Mouse (Mus musculus): ENCODE data around the gene Klf8. TPM values are rescaled to one million over a fixed set of nuclear protein-coding genes. Genes with fewer than 3 reads are reported as not detected.
"Not testable (repeated sequence)": the region's sequence is repeated elsewhere in the genome, so short reads cannot be mapped to it uniquely, and the experiment has no call there.

The Klf8 gene
- polyA plus RNA-seq, 1 experiment = 1.6 TPM

DNA sequence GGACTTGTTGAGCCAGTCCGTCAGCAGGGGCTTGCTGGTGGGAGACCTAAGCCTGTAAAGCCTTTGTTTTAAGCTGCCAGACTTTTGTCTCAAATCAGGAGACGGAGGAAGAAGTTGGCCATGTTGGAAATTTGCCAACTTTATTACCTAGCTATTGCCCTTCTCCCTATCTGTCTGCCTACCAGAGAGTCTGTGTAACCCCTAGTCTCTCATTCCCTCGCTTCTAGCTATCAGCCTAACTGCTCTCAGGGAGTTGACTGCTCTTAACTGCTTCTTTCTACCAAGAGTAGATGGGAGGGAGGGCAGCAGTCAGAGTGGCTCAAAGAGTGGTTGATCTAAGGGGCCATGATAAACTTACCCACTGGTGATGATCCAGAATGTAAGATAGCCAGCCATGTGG lies 85.8 kb downstream of the Klf8 start:
- DNase-seq = no peak

GRCm38 (mm10) chrX:153334140-153334539 lies 96.9 kb downstream of the Klf8 start:
- DNase-seq; H3K4me1 ChIP-seq (ENCODE audit: control insufficient read depth, insufficient read depth, low read length); H3K4me3 ChIP-seq (replicated peaks; ENCODE audit: extremely low read depth, low read depth, low read length): not testable (repeated sequence)
- 68% methylated on average over 3 of the region's 3 CpGs for WGBS

More for the DNA sequence above, 85.8 kb downstream of the Klf8 start:
- WGBS = 66% methylated on average over 3 of the region's 3 CpGs
- Histone ChIP-seq H3K4me1 (ENCODE audit: control insufficient read depth, insufficient read depth, low read length) (no peaks in the 10 kb centered on the region), H3K4me3 (replicated peaks; ENCODE audit: extremely low read depth, low read depth, low read length) (no peak overlapping the region)
- no peak for TF ChIP-seq POLR2A (IDR thresholded peaks at IDR 0.05; ENCODE audit: borderline replicate concordance, extremely low read depth, low read depth, low read length)
- no peak for TF ChIP-seq CTCF (IDR thresholded peaks at IDR 0.05; ENCODE audit: insufficient read depth, low read length)

DNA sequence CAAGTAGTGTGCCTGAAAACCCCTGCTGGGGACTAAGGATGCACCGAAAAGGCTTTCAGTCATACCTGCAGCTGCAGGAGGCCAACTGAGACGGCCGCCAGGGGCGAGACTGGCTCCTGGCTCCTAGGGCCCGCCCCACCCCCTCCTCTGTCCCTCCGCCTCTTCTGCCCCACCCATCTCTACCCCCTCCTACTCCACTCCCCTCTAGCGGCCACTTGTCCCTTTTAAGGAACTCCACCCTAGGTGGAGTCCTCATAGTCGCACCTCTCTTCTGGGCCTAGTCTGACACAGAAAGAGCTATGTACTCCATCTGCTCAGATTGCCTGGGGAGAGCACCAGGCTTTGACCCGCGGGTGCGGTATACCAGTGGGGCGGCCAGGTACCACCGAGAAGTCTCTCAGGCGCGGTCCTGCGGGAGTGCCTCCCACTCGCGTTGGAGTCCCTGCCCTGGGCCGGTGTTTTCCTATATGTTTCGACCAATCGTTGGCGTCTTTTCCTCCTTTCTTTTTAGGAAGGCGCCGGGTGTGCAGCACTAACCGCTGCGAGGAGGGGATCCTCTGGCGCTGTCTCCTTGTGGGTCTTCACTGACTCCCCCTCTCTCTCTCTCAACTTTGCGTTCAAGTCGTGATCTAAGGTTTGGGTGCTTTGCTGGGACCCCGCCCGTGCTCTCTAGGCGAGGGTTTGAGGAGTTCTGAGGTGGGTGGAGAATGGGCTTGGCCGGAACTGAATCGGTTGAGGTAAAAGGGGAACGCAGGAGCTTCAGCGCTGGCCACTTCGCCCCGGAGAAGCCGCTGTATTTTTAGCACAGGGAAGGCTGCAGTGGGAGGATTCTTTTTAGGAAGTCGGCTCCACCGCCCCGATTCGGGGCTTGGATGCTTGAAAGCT lies 122.3 kb downstream of the Klf8 start:
- peak overlapping the region; percentile 77 for H3K4me3 ChIP-seq (replicated peaks; ENCODE audit: extremely low read depth, low read depth, low read length)
- TF ChIP-seq CTCF (IDR thresholded peaks at IDR 0.05; ENCODE audit: insufficient read depth, low read length) (no peak), POLR2A (IDR thresholded peaks at IDR 0.05; ENCODE audit: borderline replicate concordance, extremely low read depth, low read depth, low read length) (no peak)
- peak; percentile 44 for DNase-seq
- no peaks in the 10 kb centered on the region; the same call in 1 of the 2 replicates for H3K4me1 ChIP-seq (ENCODE audit: control insufficient read depth, insufficient read depth, low read length)
- 23% methylated on average over 43 of the region's 43 CpGs for WGBS

- DNase-seq = no peak
- WGBS = 25% methylated on average over 15 of the region's 15 CpGs
- peak overlapping the region; percentile 77 for H3K4me3 ChIP-seq (replicated peaks; ENCODE audit: extremely low read depth, low read depth, low read length)
- TF ChIP-seq CTCF (IDR thresholded peaks at IDR 0.05; ENCODE audit: insufficient read depth, low read length) = no peak
- no peak for TF ChIP-seq POLR2A (IDR thresholded peaks at IDR 0.05; ENCODE audit: borderline replicate concordance, extremely low read depth, low read depth, low read length)
- no peaks in the 10 kb centered on the region; the same call in 1 of the 2 replicates for H3K4me1 ChIP-seq (ENCODE audit: control insufficient read depth, insufficient read depth, low read length)
These were observed 122.9 kb downstream of the Klf8 start for GRCm38 (mm10) chrX:153360216-153360590.

GRCm38 (mm10) chrX:153360666-153361269 lies 123.5 kb downstream of the Klf8 start:
- no peak for TF ChIP-seq POLR2A (IDR thresholded peaks at IDR 0.05; ENCODE audit: borderline replicate concordance, extremely low read depth, low read depth, low read length)
- no peak for TF ChIP-seq CTCF (IDR thresholded peaks at IDR 0.05; ENCODE audit: insufficient read depth, low read length)
- H3K4me1 ChIP-seq (ENCODE audit: control insufficient read depth, insufficient read depth, low read length) = no peaks in the 10 kb centered on the region; the same call in 1 of the 2 replicates
- no peak for DNase-seq
- no peak overlapping the region for H3K4me3 ChIP-seq (replicated peaks; ENCODE audit: extremely low read depth, low read depth, low read length)
- WGBS = 36% methylated on average over 9 of the region's 9 CpGs

GRCm38 (mm10) chrX:153366754-153367153 lies 129.5 kb downstream of the Klf8 start:
- WGBS = 39% methylated on average over 5 of the region's 5 CpGs
- peak; percentile 12 for DNase-seq
- TF ChIP-seq CTCF (IDR thresholded peaks at IDR 0.05; ENCODE audit: insufficient read depth, low read length) (peak; percentile 69), POLR2A (IDR thresholded peaks at IDR 0.05; ENCODE audit: borderline replicate concordance, extremely low read depth, low read depth, low read length) (no peak)
- Histone ChIP-seq H3K4me3 (replicated peaks; ENCODE audit: extremely low read depth, low read depth, low read length) (no peak overlapping the region), H3K4me1 (ENCODE audit: control insufficient read depth, insufficient read depth, low read length) (no peaks in the 10 kb centered on the region)

- no peak for DNase-seq
- no peaks in the 10 kb centered on the region for H3K4me1 ChIP-seq (ENCODE audit: control insufficient read depth, insufficient read depth, low read length)
- H3K4me3 ChIP-seq (replicated peaks; ENCODE audit: extremely low read depth, low read depth, low read length) = no peak overlapping the region
- TF ChIP-seq POLR2A (IDR thresholded peaks at IDR 0.05; ENCODE audit: borderline replicate concordance, extremely low read depth, low read depth, low read length) (no peak), CTCF (IDR thresholded peaks at IDR 0.05; ENCODE audit: insufficient read depth, low read length) (no peak)
- 38% methylated on average over 8 of the region's 8 CpGs for WGBS
These were observed 132.5 kb downstream of the Klf8 start for GRCm38 (mm10) chrX:153369780-153370179.

DNA sequence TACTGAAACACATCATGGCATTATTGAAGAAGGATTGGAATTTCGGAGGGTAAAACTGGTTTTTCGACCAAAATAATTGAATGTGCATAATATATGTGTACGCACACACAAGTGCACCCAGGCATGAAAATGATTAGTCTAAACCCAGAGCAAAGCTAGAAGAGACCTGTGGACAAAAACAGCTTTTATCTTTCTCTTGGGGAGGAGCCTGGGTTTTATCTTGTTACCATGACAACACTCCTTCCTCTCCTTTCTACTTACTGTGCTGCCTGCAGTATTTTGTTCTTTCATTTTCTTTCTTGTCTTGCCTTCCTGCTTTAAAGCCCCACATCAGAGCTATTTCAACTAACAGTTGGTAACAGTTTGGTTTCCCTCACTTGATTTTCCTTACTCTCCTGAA lies 137.8 kb downstream of the Klf8 start:
- WGBS = 68% methylated on average over 3 of the region's 3 CpGs
- H3K4me1 ChIP-seq (ENCODE audit: control insufficient read depth, insufficient read depth, low read length) = no peaks in the 10 kb centered on the region
- TF ChIP-seq POLR2A (IDR thresholded peaks at IDR 0.05; ENCODE audit: borderline replicate concordance, extremely low read depth, low read depth, low read length) (no peak), CTCF (IDR thresholded peaks at IDR 0.05; ENCODE audit: insufficient read depth, low read length) (no peak)
- no peak overlapping the region for H3K4me3 ChIP-seq (replicated peaks; ENCODE audit: extremely low read depth, low read depth, low read length)
- DNase-seq = no peak

DNA sequence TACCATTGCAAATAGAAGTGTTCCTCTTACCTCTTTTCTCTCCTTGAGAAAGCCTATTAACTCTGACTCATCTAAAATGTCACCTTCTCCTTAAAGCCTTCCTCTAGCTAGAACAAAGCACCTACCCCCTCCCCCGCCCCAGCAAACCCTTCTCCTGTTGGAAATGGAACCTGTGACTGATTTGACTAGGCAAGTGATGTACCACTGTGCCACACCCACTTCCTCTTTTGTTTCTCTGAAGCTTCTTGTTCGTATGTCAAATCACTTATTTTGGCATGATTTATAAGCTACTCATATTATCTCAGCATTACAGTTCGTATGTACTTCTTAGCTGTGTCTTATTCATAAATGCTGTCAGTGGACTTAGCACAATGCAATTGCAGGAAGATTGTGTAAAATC lies 144.5 kb downstream of the Klf8 start:
- TF ChIP-seq POLR2A (IDR thresholded peaks at IDR 0.05; ENCODE audit: borderline replicate concordance, extremely low read depth, low read depth, low read length) = no peak
- TF ChIP-seq CTCF (IDR thresholded peaks at IDR 0.05; ENCODE audit: insufficient read depth, low read length) = no peak

DNA sequence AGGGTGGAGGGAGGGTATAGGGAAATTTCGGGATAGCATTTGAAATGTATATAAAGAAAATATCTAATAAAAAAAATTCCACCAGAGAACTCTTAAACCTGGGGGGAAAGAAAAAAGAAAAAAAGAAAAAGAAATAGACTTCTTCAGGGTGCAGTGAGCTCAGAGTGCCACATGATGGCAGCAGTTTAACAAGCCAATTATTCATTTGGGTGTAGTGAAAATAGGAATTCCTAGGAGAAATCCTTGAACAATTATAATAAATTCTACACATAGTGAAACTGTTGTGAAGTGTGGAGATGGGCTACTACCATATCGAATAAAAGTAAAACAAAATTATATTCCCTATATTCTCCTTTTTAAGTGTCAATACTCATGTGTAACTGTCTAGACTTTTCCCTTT lies 152.0 kb downstream of the Klf8 start:
- WGBS = 42% methylated on average over 2 of the region's 2 CpGs

More for the DNA sequence above, 144.5 kb downstream of the Klf8 start:
- Histone ChIP-seq H3K4me1 (ENCODE audit: control insufficient read depth, insufficient read depth, low read length) (no peaks in the 10 kb centered on the region), H3K4me3 (replicated peaks; ENCODE audit: extremely low read depth, low read depth, low read length) (no peak overlapping the region)
- DNase-seq = no peak
- WGBS = 51% methylated on average over 3 of the region's 3 CpGs

More for the DNA sequence above, 152.0 kb downstream of the Klf8 start:
- no peak overlapping the region for H3K4me3 ChIP-seq (replicated peaks; ENCODE audit: extremely low read depth, low read depth, low read length)
- no peaks in the 10 kb centered on the region for H3K4me1 ChIP-seq (ENCODE audit: control insufficient read depth, insufficient read depth, low read length)
- no peak for DNase-seq
- no peak for TF ChIP-seq POLR2A (IDR thresholded peaks at IDR 0.05; ENCODE audit: borderline replicate concordance, extremely low read depth, low read depth, low read length)
- no peak for TF ChIP-seq CTCF (IDR thresholded peaks at IDR 0.05; ENCODE audit: insufficient read depth, low read length)
